Mouse (Mus musculus) forebrain, embryonic 14.5 days (tissue): ENCODE measurements around the gene Apol6. TPM values are rescaled to one million over a fixed set of nuclear protein-coding genes. Genes with fewer than 3 reads are reported as not detected.

ENCODE experiments used
- ATAC-seq: fragments of 200-750 bp; cut with Nextera tagmentation; 2 replicates; pipeline ENCODE4 v1.8.0; 2017; ENCODE audit warnings: mild to moderate bottlenecking, moderate library complexity
- DNase-seq: peaks from one replicate; pipeline ENCODE4 v3.0.0-alpha.2; 2015; ENCODE audit warnings: low spot score
- H3K27ac ChIP-seq: fragments of 300-500 bp; sonication (generic); 2 replicates; pipeline ENCODE4 v1.5.1; 2014; ENCODE audit warnings: low read depth, mild to moderate bottlenecking, control low read depth, low read length, moderate library complexity
- H3K27me3 ChIP-seq: fragments of 300-500 bp; sonication (generic); replicated peaks from 2 replicates; pipeline ENCODE4 v1.6.1; 2014; ENCODE audit warnings: low read length, control low read depth, mixed read lengths; ENCODE audit not compliant: control insufficient read depth, insufficient read depth
- H3K36me3 ChIP-seq: fragments of 300-500 bp; sonication (generic); 2 replicates; pipeline ENCODE4 v1.6.1; 2014; ENCODE audit warnings: low read length, control low read depth; ENCODE audit not compliant: control insufficient read depth, insufficient read depth
- H3K4me1 ChIP-seq: fragments of 300-500 bp; sonication (generic); 2 replicates; pipeline ENCODE4 v1.6.1; 2014; ENCODE audit warnings: antibody characterized with exemption, low read length, control low read depth; ENCODE audit not compliant: control insufficient read depth, insufficient read depth
- H3K4me2 ChIP-seq: fragments of 300-500 bp; sonication (generic); 2 replicates; pipeline ENCODE4 v1.6.1; 2014; ENCODE audit warnings: mild to moderate bottlenecking, control low read depth, low read length
- H3K4me3 ChIP-seq: fragments of 300-500 bp; sonication (generic); 2 replicates; pipeline ENCODE4 v1.5.1; 2014; ENCODE audit warnings: low read depth, low read length, control low read depth
- H3K9ac ChIP-seq: fragments of 300-500 bp; sonication (generic); 2 replicates; pipeline ENCODE4 v1.6.1; 2014; ENCODE audit warnings: mild to moderate bottlenecking, low read length, control low read depth, moderate library complexity
- H3K9me3 ChIP-seq: fragments of 300-500 bp; sonication (generic); replicated peaks from 2 replicates; pipeline ENCODE4 v1.6.1; 2016; ENCODE audit warnings: low read length, control low read depth, mixed read lengths; ENCODE audit not compliant: control insufficient read depth
- WGBS: fragments of 180-500 bp; shearing (Covaris S2); extraction: QIAGEN DNeasy Blood & Tissue Kit; methylation state at CpG from one replicate; pipeline ENCODE4 v1.1.7; 2014; 5-methylcytosine and 5-hydroxymethylcytosine counted together
- polyA plus RNA-seq: library from polyadenylated mRNA; unstranded; fragments of >200 nt; fragmentation: Nextera tagmentation; extraction: Ambion mirVana; gene quantifications from 2 replicates; pipeline ENCODE4 v1.2.1, GENCODE M21; 2014

Gene Apol6
- polyA plus RNA-seq, 1 experiment from 2014 or later = not detected

DNA sequence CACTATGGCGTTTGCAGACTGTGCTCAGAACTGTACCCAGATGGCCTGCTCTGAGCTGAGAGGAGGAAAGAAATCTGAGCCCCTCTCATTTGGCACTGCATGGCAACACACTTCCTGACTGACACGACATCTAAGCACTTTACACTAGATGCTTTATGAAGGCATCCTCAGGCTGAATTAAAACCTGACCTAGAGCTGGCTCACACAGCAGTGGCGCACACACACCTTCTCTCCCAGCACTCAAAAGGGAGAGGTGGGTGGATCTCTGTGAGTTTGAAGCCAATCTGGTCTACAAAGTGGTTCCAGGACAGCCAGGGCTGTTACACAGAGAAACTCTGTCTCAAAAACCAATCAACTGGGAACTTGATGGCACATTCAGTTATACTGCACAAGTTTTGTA lies 55.2 kb downstream of the Apol6 start:
- H3K9me3 ChIP-seq = no peaks in the 10 kb centered on the region
- WGBS = 67% methylated on average over 3 of the region's 3 CpGs
- no peak overlapping the region for H3K4me3 ChIP-seq
- no peak overlapping the region for H3K9ac ChIP-seq
- no peak overlapping the region for H3K27ac ChIP-seq
- ATAC-seq (no peak), DNase-seq (no peak)
- H3K36me3 ChIP-seq = peaks cover 55% of the 10 kb centered on the region
- H3K4me2 ChIP-seq = no peak overlapping the region
- no peaks in the 10 kb centered on the region for H3K4me1 ChIP-seq
- H3K27me3 ChIP-seq = no peaks in the 10 kb centered on the region

DNA sequence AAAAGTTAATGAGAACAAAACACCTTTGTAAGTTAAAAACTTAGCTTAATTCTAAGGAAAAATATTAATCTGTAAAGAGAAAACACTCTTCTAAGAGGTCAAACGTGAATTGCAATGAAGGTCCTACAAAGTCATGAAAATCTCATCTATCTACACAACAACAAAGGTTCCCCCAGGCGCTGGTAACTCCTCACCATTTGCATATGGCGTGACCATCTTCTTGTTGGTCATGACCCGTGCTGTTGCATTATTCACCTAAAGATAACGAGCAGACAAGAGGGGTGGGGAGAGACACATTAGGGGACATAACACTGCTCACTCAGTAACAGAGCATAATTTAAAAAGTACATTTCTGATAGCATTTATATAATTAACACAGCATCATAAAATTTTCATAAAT lies 58.2 kb downstream of the Apol6 start:
- Histone ChIP-seq H3K9ac (no peak overlapping the region), H3K27me3 (no peaks in the 10 kb centered on the region), H3K4me3 (no peak overlapping the region), H3K36me3 (peaks cover 39% of the 10 kb centered on the region), H3K9me3 (no peaks in the 10 kb centered on the region), H3K4me2 (no peak overlapping the region), H3K4me1 (no peaks in the 10 kb centered on the region), H3K27ac (no peak overlapping the region)
- no peak for DNase-seq
- 65% methylated on average over 5 of the region's 5 CpGs for WGBS
- no peak for ATAC-seq

DNA sequence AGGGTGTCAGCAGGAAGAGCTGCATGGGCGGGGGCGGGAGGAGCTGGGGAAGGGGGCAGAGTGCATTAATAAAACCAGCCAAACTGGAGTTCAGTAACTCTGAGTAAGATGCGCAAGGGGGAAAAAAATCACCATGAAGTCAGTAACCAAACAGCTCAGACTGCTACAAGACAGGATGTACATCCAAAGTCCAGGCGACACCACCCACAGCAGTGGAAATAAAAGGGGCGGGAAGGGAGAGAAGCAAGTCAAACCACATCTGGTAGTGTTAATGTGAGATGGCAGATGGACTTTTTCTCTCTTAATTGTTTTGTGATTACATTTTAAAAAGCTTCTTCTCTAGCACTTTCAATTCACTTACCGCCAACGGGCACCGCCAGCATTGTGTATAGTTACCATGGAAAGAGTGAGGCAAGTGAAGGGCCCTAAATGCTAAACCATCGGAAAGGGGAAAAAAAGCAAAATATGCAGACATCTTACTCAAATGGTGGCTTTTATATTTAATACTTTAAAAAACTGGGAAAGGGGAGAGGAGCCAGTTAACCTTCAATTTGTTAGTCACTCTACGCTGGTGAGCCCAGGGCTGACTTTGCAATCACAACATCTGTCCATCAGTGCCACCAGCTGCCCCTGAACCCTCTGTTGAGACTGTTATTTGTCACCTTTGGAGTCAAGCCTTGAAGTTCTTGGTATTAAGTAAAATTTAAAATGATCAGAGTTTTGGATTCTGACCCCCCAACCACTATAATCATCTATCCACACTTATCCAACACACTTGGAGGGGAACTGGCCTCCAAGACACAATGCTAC lies 60.0 kb downstream of the Apol6 start:
- no peaks in the 10 kb centered on the region for H3K9me3 ChIP-seq
- H3K36me3 ChIP-seq = peaks cover 29% of the 10 kb centered on the region
- WGBS = 64% methylated on average over 10 of the region's 10 CpGs
- H3K4me1 ChIP-seq = no peaks in the 10 kb centered on the region
- DNase-seq (peak; percentile 21), ATAC-seq (no peak)
- no peak overlapping the region for H3K4me3 ChIP-seq
- no peaks in the 10 kb centered on the region for H3K27me3 ChIP-seq
- H3K27ac ChIP-seq = no peak overlapping the region
- no peak overlapping the region for H3K4me2 ChIP-seq
- H3K9ac ChIP-seq = no peak overlapping the region

DNA sequence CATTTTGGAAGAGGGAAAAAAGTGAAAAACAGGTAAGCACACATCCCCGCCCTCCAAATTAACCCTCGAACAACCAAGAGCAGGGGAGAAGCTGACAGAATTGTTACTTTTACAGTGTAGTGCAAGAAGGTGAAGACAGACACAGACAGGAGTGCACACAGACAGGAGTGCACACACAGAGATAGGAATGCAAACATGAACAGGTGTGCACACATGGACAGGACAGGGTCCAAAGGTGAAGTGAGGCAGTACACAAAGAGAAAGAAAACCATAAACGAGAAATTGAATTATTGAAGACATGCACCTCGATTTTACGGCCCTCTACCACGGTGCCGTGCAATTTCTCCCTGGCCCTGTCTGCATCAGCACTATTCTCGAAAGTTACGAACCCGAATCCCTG lies 60.7 kb downstream of the Apol6 start:
- Histone ChIP-seq H3K9me3 (no peaks in the 10 kb centered on the region), H3K4me3 (no peak overlapping the region), H3K27me3 (no peaks in the 10 kb centered on the region), H3K9ac (no peak overlapping the region), H3K4me1 (no peaks in the 10 kb centered on the region), H3K27ac (no peak overlapping the region), H3K4me2 (no peak overlapping the region), H3K36me3 (peaks cover 32% of the 10 kb centered on the region)
- ATAC-seq (no peak), DNase-seq (no peak)
- 90% methylated on average over 10 of the region's 10 CpGs for WGBS

Other genes starting within 250 kb of the Apol6 start
- gene Zfp251, start 173.3 kb upstream of the Apol6 start, polyA plus RNA-seq = 37.0 and 44.7 TPM in 2 replicates
- gene Zfp7, start 165.5 kb upstream of the Apol6 start, polyA plus RNA-seq = 10.6 and 12.2 TPM in 2 replicates
- 0.75 and 2.1 TPM in 2 replicates for gene Gm49527, start 165.4 kb upstream of the Apol6 start, polyA plus RNA-seq
- gene Zfp647, start 119.3 kb upstream of the Apol6 start, polyA plus RNA-seq = 36.2 and 39.4 TPM in 2 replicates
- 56.5 and 63.9 TPM in 2 replicates for gene 1110038F14Rik, start 96.2 kb upstream of the Apol6 start, polyA plus RNA-seq
- gene Mb, start 5.9 kb downstream of the Apol6 start, polyA plus RNA-seq = 0.40 TPM in 1 of 2 replicates, not detected in the other